Mouse (Mus musculus) bone marrow, adult 2 months (tissue): ENCODE measurements around the gene Suz12.

Source experiments
- CTCF ChIP-seq: fragments of 200-500 bp; IDR thresholded peaks from 2 replicates; pipeline ENCODE4 v1.5.1; 2011; ENCODE audit warnings: low read length, control low read depth; ENCODE audit not compliant: control insufficient read depth, insufficient read depth
- POLR2A ChIP-seq: fragments of 200-500 bp; IDR thresholded peaks from 2 replicates; pipeline ENCODE4 v1.6.1; 2011; ENCODE audit warnings: low read depth, mild to moderate bottlenecking, control low read depth, low read length, borderline replicate concordance; ENCODE audit not compliant: control insufficient read depth

DNA sequence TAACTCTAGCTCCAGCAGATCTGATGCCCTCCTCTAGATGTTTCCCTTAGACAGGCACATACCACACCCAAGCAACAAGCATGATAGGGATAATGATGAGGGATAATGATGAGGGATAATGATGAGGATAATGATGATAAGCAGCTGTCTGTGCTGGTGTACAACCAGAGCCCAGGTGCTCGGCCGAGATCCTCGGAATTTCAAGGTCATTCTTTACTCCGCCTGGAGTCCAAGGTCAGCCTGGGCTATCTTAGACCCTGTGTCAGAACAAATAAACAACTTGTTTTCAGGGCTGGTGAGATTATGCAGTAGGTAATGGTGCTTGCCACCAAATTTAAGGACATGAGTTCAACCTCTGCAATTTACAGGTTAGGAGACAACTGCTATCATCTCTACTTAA, 6.0 kb upstream of the Suz12 start:
- no peak for TF ChIP-seq POLR2A
- TF ChIP-seq CTCF, result no peak
